Mouse (Mus musculus): ENCODE results near the gene Dsp. TPM values are rescaled to one million over a fixed set of nuclear protein-coding genes. Genes with fewer than 3 reads are reported as not detected.
A peak's percentile ranks its signal among the peaks of the same experiment; 100 is the strongest.

Dsp gene
- polyA plus RNA-seq, 1 experiment from 2014 or later, result 5.5 TPM

- H3K9me3 ChIP-seq (ENCODE audit: control insufficient read depth, low read length), result no peaks in the 10 kb centered on the region
- H3K36me3 ChIP-seq (ENCODE audit: control insufficient read depth, insufficient read depth, low read length), result no peaks in the 10 kb centered on the region
- 76% methylated on average over 9 of the region's 9 CpGs for WGBS
- H3K9ac ChIP-seq (ENCODE audit: low read depth, low read length), result no peak overlapping the region
- H3K4me2 ChIP-seq, result no peak overlapping the region
- no peaks in the 10 kb centered on the region for H3K27me3 ChIP-seq (replicated peaks; ENCODE audit: control insufficient read depth, insufficient read depth, low read length)
- no peak for DNase-seq (ENCODE audit: low spot score)
- 0 out of 2 replicates have a peak, but pooled peaks cover 2% of the 10 kb centered on the region for H3K4me1 ChIP-seq (replicated peaks; ENCODE audit: control insufficient read depth, insufficient read depth, low read length)
- H3K4me3 ChIP-seq (ENCODE audit: low read depth, low read length), result no peak overlapping the region
- ATAC-seq (replicated peaks; ENCODE audit: low FRiP score), result no peak
- H3K27ac ChIP-seq (ENCODE audit: low read depth, low read length), result no peak overlapping the region
These were observed 21.0 kb upstream of the Dsp start for GRCm38 (mm10) chr13:38130116-38130515.

- H3K27me3 ChIP-seq (replicated peaks; ENCODE audit: control insufficient read depth, insufficient read depth, low read length), result no peaks in the 10 kb centered on the region
- H3K4me3 ChIP-seq (ENCODE audit: low read depth, low read length), result no peak overlapping the region
- WGBS, result 73% methylated on average over 7 of the region's 7 CpGs
- no peak for DNase-seq (ENCODE audit: low spot score)
- no peaks in the 10 kb centered on the region for H3K36me3 ChIP-seq (ENCODE audit: control insufficient read depth, insufficient read depth, low read length)
- H3K4me2 ChIP-seq, result no peak overlapping the region
- no peak for ATAC-seq (replicated peaks; ENCODE audit: low FRiP score)
- no peaks in the 10 kb centered on the region for H3K4me1 ChIP-seq (replicated peaks; ENCODE audit: control insufficient read depth, insufficient read depth, low read length)
- H3K27ac ChIP-seq (ENCODE audit: low read depth, low read length), result no peak overlapping the region
- no peak overlapping the region for H3K9ac ChIP-seq (ENCODE audit: low read depth, low read length)
- no peaks in the 10 kb centered on the region for H3K9me3 ChIP-seq (ENCODE audit: control insufficient read depth, low read length)
These were observed 18.0 kb upstream of the Dsp start for GRCm38 (mm10) chr13:38133016-38133528.

GRCm38 (mm10) chr13:38140521-38140920 is 10.6 kb upstream of the Dsp start:
- Histone ChIP-seq H3K4me2 (no peak overlapping the region), H3K27me3 (replicated peaks; ENCODE audit: control insufficient read depth, insufficient read depth, low read length) (no peaks in the 10 kb centered on the region), H3K36me3 (ENCODE audit: control insufficient read depth, insufficient read depth, low read length) (no peaks in the 10 kb centered on the region), H3K9ac (ENCODE audit: low read depth, low read length) (no peak overlapping the region), H3K4me3 (ENCODE audit: low read depth, low read length) (no peak overlapping the region), H3K9me3 (ENCODE audit: control insufficient read depth, low read length) (no peaks in the 10 kb centered on the region), H3K4me1 (replicated peaks; ENCODE audit: control insufficient read depth, insufficient read depth, low read length) (no peaks in the 10 kb centered on the region), H3K27ac (ENCODE audit: low read depth, low read length) (no peak overlapping the region)
- DNase-seq (ENCODE audit: low spot score), result no peak
- 48% methylated on average over 1 of the region's 1 CpGs for WGBS
- no peak for ATAC-seq (replicated peaks; ENCODE audit: low FRiP score)

GRCm38 (mm10) chr13:38144962-38145713 is 6.0 kb upstream of the Dsp start:
- 11% methylated on average over 20 of the region's 20 CpGs for WGBS
- Histone ChIP-seq H3K4me3 (ENCODE audit: low read depth, low read length) (no peak overlapping the region), H3K27ac (ENCODE audit: low read depth, low read length) (no peak overlapping the region), H3K9me3 (ENCODE audit: control insufficient read depth, low read length) (no peaks in the 10 kb centered on the region), H3K9ac (ENCODE audit: low read depth, low read length) (no peak overlapping the region), H3K27me3 (replicated peaks; ENCODE audit: control insufficient read depth, insufficient read depth, low read length) (peaks cover 8% of the 10 kb centered on the region), H3K36me3 (ENCODE audit: control insufficient read depth, insufficient read depth, low read length) (no peaks in the 10 kb centered on the region), H3K4me1 (replicated peaks; ENCODE audit: control insufficient read depth, insufficient read depth, low read length) (no peaks in the 10 kb centered on the region), H3K4me2 (peak overlapping the region; percentile 44)
- no peak for DNase-seq (ENCODE audit: low spot score)
- ATAC-seq (replicated peaks; ENCODE audit: low FRiP score), result no peak

GRCm38 (mm10) chr13:38148348-38148747 is 2.7 kb upstream of the Dsp start:
- 18% methylated on average over 3 of the region's 3 CpGs for WGBS

GRCm38 (mm10) chr13:38151671-38152428 is 756 bp downstream of the Dsp start:
- ATAC-seq (replicated peaks; ENCODE audit: low FRiP score) (peak; percentile 48), DNase-seq (ENCODE audit: low spot score) (peak; percentile 62)
- under 1% methylated on average over 49 of the region's 49 CpGs for WGBS
- Histone ChIP-seq H3K27ac (ENCODE audit: low read depth, low read length) (peak overlapping the region; percentile 14), H3K4me3 (ENCODE audit: low read depth, low read length) (peak overlapping the region; percentile 58), H3K4me1 (replicated peaks; ENCODE audit: control insufficient read depth, insufficient read depth, low read length) (no peaks in the 10 kb centered on the region), H3K9me3 (ENCODE audit: control insufficient read depth, low read length) (no peaks in the 10 kb centered on the region), H3K27me3 (replicated peaks; ENCODE audit: control insufficient read depth, insufficient read depth, low read length) (peaks cover 40% of the 10 kb centered on the region), H3K4me2 (peak overlapping the region; percentile 81), H3K9ac (ENCODE audit: low read depth, low read length) (peak overlapping the region; percentile 63), H3K36me3 (ENCODE audit: control insufficient read depth, insufficient read depth, low read length) (no peaks in the 10 kb centered on the region)

More at GRCm38 (mm10) chr13:38148348-38148747, 2.7 kb upstream of the Dsp start:
- H3K27ac ChIP-seq (ENCODE audit: low read depth, low read length), result no peak overlapping the region
- no peaks in the 10 kb centered on the region for H3K36me3 ChIP-seq (ENCODE audit: control insufficient read depth, insufficient read depth, low read length)
- DNase-seq (ENCODE audit: low spot score) (no peak), ATAC-seq (replicated peaks; ENCODE audit: low FRiP score) (no peak)
- no peaks in the 10 kb centered on the region for H3K9me3 ChIP-seq (ENCODE audit: control insufficient read depth, low read length)
- no peak overlapping the region for H3K4me3 ChIP-seq (ENCODE audit: low read depth, low read length)
- H3K9ac ChIP-seq (ENCODE audit: low read depth, low read length), result no peak overlapping the region
- no peaks in the 10 kb centered on the region for H3K4me1 ChIP-seq (replicated peaks; ENCODE audit: control insufficient read depth, insufficient read depth, low read length)
- peaks cover 35% of the 10 kb centered on the region for H3K27me3 ChIP-seq (replicated peaks; ENCODE audit: control insufficient read depth, insufficient read depth, low read length)
- no peak overlapping the region for H3K4me2 ChIP-seq

- Histone ChIP-seq H3K27me3 (replicated peaks; ENCODE audit: control insufficient read depth, insufficient read depth, low read length) (peaks cover 40% of the 10 kb centered on the region), H3K27ac (ENCODE audit: low read depth, low read length) (no peak overlapping the region), H3K9ac (ENCODE audit: low read depth, low read length) (peak overlapping the region; percentile 63; the same call in 1 of the 2 replicates), H3K4me3 (ENCODE audit: low read depth, low read length) (peak overlapping the region; percentile 58), H3K9me3 (ENCODE audit: control insufficient read depth, low read length) (no peaks in the 10 kb centered on the region), H3K4me2 (peak overlapping the region; percentile 81), H3K4me1 (replicated peaks; ENCODE audit: control insufficient read depth, insufficient read depth, low read length) (no peaks in the 10 kb centered on the region), H3K36me3 (ENCODE audit: control insufficient read depth, insufficient read depth, low read length) (no peaks in the 10 kb centered on the region)
- 0 out of 2 replicates have a peak, but pooled peaks have one; percentile 35 for ATAC-seq (replicated peaks; ENCODE audit: low FRiP score)
- WGBS, result 2% methylated on average over 31 of the region's 31 CpGs
- peak; percentile 53 for DNase-seq (ENCODE audit: low spot score)
These were observed 1.4 kb downstream of the Dsp start for GRCm38 (mm10) chr13:38152429-38153035.

GRCm38 (mm10) chr13:38155523-38155922 is 4.4 kb downstream of the Dsp start:
- Histone ChIP-seq H3K4me3 (ENCODE audit: low read depth, low read length) (no peak overlapping the region), H3K4me1 (replicated peaks; ENCODE audit: control insufficient read depth, insufficient read depth, low read length) (no peaks in the 10 kb centered on the region), H3K9ac (ENCODE audit: low read depth, low read length) (no peak overlapping the region), H3K36me3 (ENCODE audit: control insufficient read depth, insufficient read depth, low read length) (no peaks in the 10 kb centered on the region), H3K4me2 (no peak overlapping the region), H3K27me3 (replicated peaks; ENCODE audit: control insufficient read depth, insufficient read depth, low read length) (peaks cover 28% of the 10 kb centered on the region), H3K27ac (ENCODE audit: low read depth, low read length) (no peak overlapping the region), H3K9me3 (ENCODE audit: control insufficient read depth, low read length) (no peaks in the 10 kb centered on the region)
- DNase-seq (ENCODE audit: low spot score) (no peak), ATAC-seq (replicated peaks; ENCODE audit: low FRiP score) (no peak)
- WGBS, result 23% methylated on average over 2 of the region's 2 CpGs

All from liver, embryonic 11.5 days (tissue).